Mouse (Mus musculus): ENCODE measurements around the gene Slamf9. TPM values are rescaled to one million over a fixed set of nuclear protein-coding genes. Genes with fewer than 3 reads are reported as not detected.

Slamf9 gene
- polyA plus RNA-seq, 1 experiment from 2014 or later = 0.31 TPM

DNA sequence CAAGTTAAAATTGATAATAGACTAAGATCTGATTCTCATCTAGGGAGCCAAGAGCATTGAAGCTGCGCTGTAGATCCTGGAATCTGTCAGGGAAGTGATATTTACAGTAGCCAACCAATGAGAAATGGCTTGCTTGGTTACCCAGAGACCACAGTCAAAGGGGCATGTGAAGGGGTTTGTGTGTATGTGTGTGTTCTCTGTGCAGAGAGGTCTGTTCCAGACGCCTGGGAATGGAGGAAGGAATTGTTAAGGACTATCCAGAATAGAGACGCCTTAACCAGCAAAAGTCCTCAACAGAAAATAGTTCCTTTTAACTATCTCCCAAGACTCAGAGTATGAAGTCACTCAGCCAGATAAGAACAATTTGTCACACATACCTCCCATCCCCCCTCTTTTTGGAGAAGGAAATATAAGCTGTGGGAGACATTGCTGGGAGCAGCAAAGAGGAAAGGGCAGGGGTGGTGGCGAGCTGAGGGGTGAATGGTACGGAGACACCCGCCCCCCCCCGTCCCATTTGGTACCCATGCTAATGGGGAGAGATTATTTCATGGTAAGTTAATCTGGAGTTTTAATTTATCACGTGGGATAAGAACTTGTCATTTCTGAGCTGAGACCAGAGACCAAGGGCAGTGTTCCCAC lies 5.2 kb upstream of the Slamf9 start:
- no peak for ATAC-seq (ENCODE audit: low read depth)
- Histone ChIP-seq H3K27me3 (ENCODE audit: control insufficient read depth, insufficient read depth, low read length) (no peaks in the 10 kb centered on the region), H3K4me2 (ENCODE audit: low read depth, low read length) (no peak overlapping the region), H3K9ac (replicated peaks; ENCODE audit: low read depth, low read length) (no peak overlapping the region), H3K27ac (ENCODE audit: low read depth, low read length) (no peak overlapping the region), H3K4me1 (ENCODE audit: control insufficient read depth, insufficient read depth, low read length) (no peaks in the 10 kb centered on the region), H3K9me3 (ENCODE audit: control insufficient read depth, low read length) (no peaks in the 10 kb centered on the region), H3K4me3 (ENCODE audit: low read depth, low read length) (no peak overlapping the region), H3K36me3 (ENCODE audit: control insufficient read depth, insufficient read depth, low read length) (no peaks in the 10 kb centered on the region)
- WGBS = 74% methylated on average over 8 of the region's 8 CpGs

GRCm38 (mm10) chr1:172472909-172473308 lies 2.2 kb upstream of the Slamf9 start:
- Histone ChIP-seq H3K27ac (ENCODE audit: low read depth, low read length) (no peak overlapping the region), H3K9me3 (ENCODE audit: control insufficient read depth, low read length) (no peaks in the 10 kb centered on the region), H3K4me3 (ENCODE audit: low read depth, low read length) (no peak overlapping the region), H3K9ac (replicated peaks; ENCODE audit: low read depth, low read length) (no peak overlapping the region), H3K4me2 (ENCODE audit: low read depth, low read length) (no peak overlapping the region), H3K36me3 (ENCODE audit: control insufficient read depth, insufficient read depth, low read length) (no peaks in the 10 kb centered on the region), H3K27me3 (ENCODE audit: control insufficient read depth, insufficient read depth, low read length) (no peaks in the 10 kb centered on the region), H3K4me1 (ENCODE audit: control insufficient read depth, insufficient read depth, low read length) (no peaks in the 10 kb centered on the region)
- ATAC-seq (ENCODE audit: low read depth) = no peak

- H3K4me3 ChIP-seq (ENCODE audit: low read depth, low read length) = no peak overlapping the region
- H3K4me2 ChIP-seq (ENCODE audit: low read depth, low read length) = no peak overlapping the region
- 89% methylated on average over 3 of the region's 3 CpGs for WGBS
These were observed 962 bp upstream of the Slamf9 start for GRCm38 (mm10) chr1:172474196-172474595.

DNA sequence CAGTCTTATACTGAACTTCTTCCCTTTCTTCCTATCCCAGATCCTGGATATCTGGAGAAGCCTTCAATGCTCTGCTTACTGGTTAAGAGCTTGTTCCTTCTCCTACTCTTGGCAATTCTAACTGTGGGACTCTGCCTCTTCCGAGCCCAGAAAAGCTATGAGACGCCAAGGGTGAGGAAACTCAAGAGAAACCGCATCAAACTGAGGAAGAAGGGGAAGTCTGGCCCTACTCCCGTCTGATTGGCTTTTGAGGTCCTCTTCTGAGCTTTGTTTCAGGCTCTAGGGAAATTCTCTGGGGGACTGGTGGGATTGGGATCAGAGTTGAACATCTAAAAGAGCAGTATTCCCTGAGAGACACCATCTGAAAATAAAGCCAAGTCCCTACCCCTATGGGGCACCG lies 2.9 kb downstream of the Slamf9 start:
- 80% methylated on average over 5 of the region's 5 CpGs for WGBS
- ATAC-seq (ENCODE audit: low read depth) = no peak
- H3K36me3 ChIP-seq (ENCODE audit: control insufficient read depth, insufficient read depth, low read length) = no peaks in the 10 kb centered on the region
- no peak overlapping the region for H3K27ac ChIP-seq (ENCODE audit: low read depth, low read length)
- no peak overlapping the region for H3K9ac ChIP-seq (replicated peaks; ENCODE audit: low read depth, low read length)
- H3K9me3 ChIP-seq (ENCODE audit: control insufficient read depth, low read length) = no peaks in the 10 kb centered on the region
- no peak overlapping the region for H3K4me2 ChIP-seq (ENCODE audit: low read depth, low read length)
- H3K27me3 ChIP-seq (ENCODE audit: control insufficient read depth, insufficient read depth, low read length) = no peaks in the 10 kb centered on the region
- no peaks in the 10 kb centered on the region for H3K4me1 ChIP-seq (ENCODE audit: control insufficient read depth, insufficient read depth, low read length)
- H3K4me3 ChIP-seq (ENCODE audit: low read depth, low read length) = no peak overlapping the region

More at GRCm38 (mm10) chr1:172474196-172474595, 962 bp upstream of the Slamf9 start:
- no peak overlapping the region for H3K9ac ChIP-seq (replicated peaks; ENCODE audit: low read depth, low read length)
- no peak for ATAC-seq (ENCODE audit: low read depth)
- H3K27me3 ChIP-seq (ENCODE audit: control insufficient read depth, insufficient read depth, low read length) = no peaks in the 10 kb centered on the region
- no peaks in the 10 kb centered on the region for H3K9me3 ChIP-seq (ENCODE audit: control insufficient read depth, low read length)
- H3K36me3 ChIP-seq (ENCODE audit: control insufficient read depth, insufficient read depth, low read length) = no peaks in the 10 kb centered on the region
- H3K27ac ChIP-seq (ENCODE audit: low read depth, low read length) = no peak overlapping the region
- no peaks in the 10 kb centered on the region for H3K4me1 ChIP-seq (ENCODE audit: control insufficient read depth, insufficient read depth, low read length)

GRCm38 (mm10) chr1:172480376-172480775 lies 5.2 kb downstream of the Slamf9 start:
- 94% methylated on average over 4 of the region's 4 CpGs for WGBS
- Histone ChIP-seq H3K9me3 (ENCODE audit: control insufficient read depth, low read length) (no peaks in the 10 kb centered on the region), H3K36me3 (ENCODE audit: control insufficient read depth, insufficient read depth, low read length) (no peaks in the 10 kb centered on the region), H3K27me3 (ENCODE audit: control insufficient read depth, insufficient read depth, low read length) (no peaks in the 10 kb centered on the region), H3K27ac (ENCODE audit: low read depth, low read length) (no peak overlapping the region), H3K4me1 (ENCODE audit: control insufficient read depth, insufficient read depth, low read length) (peaks cover 20% of the 10 kb centered on the region), H3K4me2 (ENCODE audit: low read depth, low read length) (no peak overlapping the region), H3K9ac (replicated peaks; ENCODE audit: low read depth, low read length) (no peak overlapping the region), H3K4me3 (ENCODE audit: low read depth, low read length) (no peak overlapping the region)
- ATAC-seq (ENCODE audit: low read depth) = no peak

- no peaks in the 10 kb centered on the region for H3K9me3 ChIP-seq (ENCODE audit: control insufficient read depth, low read length)
- H3K9ac ChIP-seq (replicated peaks; ENCODE audit: low read depth, low read length) = peak overlapping the region; percentile 51
- no peak overlapping the region for H3K27ac ChIP-seq (ENCODE audit: low read depth, low read length)
- no peaks in the 10 kb centered on the region for H3K36me3 ChIP-seq (ENCODE audit: control insufficient read depth, insufficient read depth, low read length)
- H3K27me3 ChIP-seq (ENCODE audit: control insufficient read depth, insufficient read depth, low read length) = no peaks in the 10 kb centered on the region
- H3K4me2 ChIP-seq (ENCODE audit: low read depth, low read length) = peak overlapping the region; percentile 84
- ATAC-seq (ENCODE audit: low read depth) = no peak
- H3K4me3 ChIP-seq (ENCODE audit: low read depth, low read length) = peak overlapping the region; percentile 59
- peaks cover 27% of the 10 kb centered on the region for H3K4me1 ChIP-seq (ENCODE audit: control insufficient read depth, insufficient read depth, low read length)
- WGBS = 17% methylated on average over 13 of the region's 13 CpGs
These were observed 6.0 kb downstream of the Slamf9 start for GRCm38 (mm10) chr1:172481111-172481510.

DNA sequence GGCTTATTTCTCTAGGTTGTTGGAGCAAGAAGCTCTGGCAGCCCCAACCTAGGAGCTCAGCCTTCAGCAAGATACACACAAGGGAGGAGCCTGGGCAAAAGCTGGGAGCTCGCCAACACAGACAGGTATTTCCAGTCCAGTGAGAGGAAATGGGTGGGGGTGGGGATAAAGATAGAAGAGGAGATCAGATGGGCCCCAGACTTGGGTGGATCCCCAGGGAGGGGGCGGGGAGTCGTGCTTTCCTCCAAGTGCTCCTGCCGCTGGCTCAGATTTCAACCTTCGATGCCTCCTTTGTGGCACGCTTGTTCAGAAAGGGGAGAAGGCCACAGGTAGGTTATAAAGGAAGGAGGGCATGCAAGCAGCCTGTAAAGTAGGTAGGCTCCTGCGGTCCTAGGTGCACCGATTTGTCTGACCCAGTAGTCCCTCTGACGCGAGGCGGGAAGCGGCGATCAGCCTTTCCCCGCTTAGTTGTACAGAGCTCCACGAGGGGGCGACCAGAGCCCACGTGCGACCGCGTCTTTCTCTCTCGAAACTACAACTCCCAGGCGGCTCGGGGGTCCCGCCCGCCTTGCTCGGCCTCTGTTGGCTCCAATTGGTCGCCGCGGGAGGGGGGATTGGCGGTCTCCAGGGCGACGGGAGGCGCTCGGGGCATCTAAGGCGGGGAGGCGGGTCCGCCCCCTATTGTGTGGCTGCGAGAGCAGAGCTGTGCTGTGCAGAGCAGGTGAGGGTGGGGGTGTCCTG lies 6.6 kb downstream of the Slamf9 start, which contains the start of gene Igsf9:
Gene Igsf9, plus strand, starts transcription at position 249 of the 741 bp plus-strand sequence.
- peak within 1 kb of the TSS; percentile 84 for H3K4me2 ChIP-seq (ENCODE audit: low read depth, low read length)
- no peaks in the 10 kb centered on the region for H3K9me3 ChIP-seq (ENCODE audit: control insufficient read depth, low read length)
- peaks cover 33% of the 10 kb centered on the region for H3K4me1 ChIP-seq (ENCODE audit: control insufficient read depth, insufficient read depth, low read length)
- H3K36me3 ChIP-seq (ENCODE audit: control insufficient read depth, insufficient read depth, low read length) = no peaks in the 10 kb centered on the region
- H3K27ac ChIP-seq (ENCODE audit: low read depth, low read length) = peak within 1 kb of the TSS; percentile 45; the same call in 1 of the 2 replicates
- H3K27me3 ChIP-seq (ENCODE audit: control insufficient read depth, insufficient read depth, low read length) = no peaks in the 10 kb centered on the region
- under 1% methylated on average over 38 of the region's 38 CpGs for WGBS
- H3K4me3 ChIP-seq (ENCODE audit: low read depth, low read length) = peak within 1 kb of the TSS; percentile 59
- peak; percentile 92 for ATAC-seq (ENCODE audit: low read depth)
- peak within 1 kb of the TSS; percentile 51 for H3K9ac ChIP-seq (replicated peaks; ENCODE audit: low read depth, low read length)

- Histone ChIP-seq H3K36me3 (ENCODE audit: control insufficient read depth, insufficient read depth, low read length) (no peaks in the 10 kb centered on the region), H3K4me3 (ENCODE audit: low read depth, low read length) (peak overlapping the region; percentile 59), H3K9me3 (ENCODE audit: control insufficient read depth, low read length) (no peaks in the 10 kb centered on the region), H3K27me3 (ENCODE audit: control insufficient read depth, insufficient read depth, low read length) (no peaks in the 10 kb centered on the region), H3K4me2 (ENCODE audit: low read depth, low read length) (peak overlapping the region; percentile 84), H3K4me1 (ENCODE audit: control insufficient read depth, insufficient read depth, low read length) (peaks cover 40% of the 10 kb centered on the region), H3K9ac (replicated peaks; ENCODE audit: low read depth, low read length) (peak overlapping the region; percentile 51), H3K27ac (ENCODE audit: low read depth, low read length) (peak overlapping the region; percentile 45; the same call in 1 of the 2 replicates)
- under 1% methylated on average over 12 of the region's 12 CpGs for whole genome bisulfite sequencing
- peak; percentile 6 for ATAC-seq (ENCODE audit: low read depth)
These were observed 7.6 kb downstream of the Slamf9 start for GRCm38 (mm10) chr1:172482518-172483360.

Measured in neural tube, embryonic 14.5 days (tissue).